In genomic region chr2:167845370-167845769, GRCm38 (mm10) we compare ENCODE assay signal across 20 mouse cellular contexts.
"Had no signal": no experiment of that assay in that cellular context is flagged by ENCODE, and none has a peak within 500 bp of the region (broad histone marks: within the 10 kb centered on the region; RNA-seq: fewer than 3 reads in every experiment).

No protein-coding gene starts in this region.

- ATAC-seq: forebrain, postnatal 0 days; hindbrain, postnatal 0 days; intestine, embryonic 16.5 days had no signal

- H3K4me1 ChIP-seq: hindbrain, embryonic 15.5 days had no signal

- H3K4me3 ChIP-seq: heart, embryonic 13.5 days; heart, embryonic 15.5 days; hindbrain, embryonic 13.5 days; hindbrain, embryonic 15.5 days; kidney, embryonic 15.5 days; limb, embryonic 10.5 days; limb, embryonic 12.5 days; liver, embryonic 13.5 days; liver, embryonic 15.5 days had no signal

- H3K36me3 ChIP-seq: heart, embryonic 13.5 days; heart, embryonic 15.5 days; hindbrain, embryonic 13.5 days; hindbrain, embryonic 15.5 days; kidney, embryonic 15.5 days; limb, embryonic 10.5 days; limb, embryonic 12.5 days; liver, embryonic 13.5 days; liver, embryonic 15.5 days had no signal

- H3K9ac ChIP-seq: forebrain, postnatal 0 days; heart, embryonic 13.5 days; heart, embryonic 15.5 days; hindbrain, embryonic 13.5 days; hindbrain, embryonic 15.5 days; kidney, embryonic 15.5 days; limb, embryonic 12.5 days; liver, embryonic 13.5 days; liver, embryonic 15.5 days had no signal

- H3K27me3 ChIP-seq: heart, embryonic 13.5 days; heart, embryonic 15.5 days; hindbrain, embryonic 15.5 days; kidney, embryonic 15.5 days; limb, embryonic 12.5 days; liver, embryonic 13.5 days had no signal

- H3K27ac ChIP-seq: heart, embryonic 13.5 days; hindbrain, embryonic 13.5 days; hindbrain, embryonic 15.5 days; hindbrain, postnatal 0 days; kidney, embryonic 15.5 days; kidney, postnatal 0 days; limb, embryonic 10.5 days; limb, embryonic 12.5 days; liver, embryonic 13.5 days; liver, embryonic 15.5 days had no signal

- H3K9me3 ChIP-seq: heart, embryonic 13.5 days; heart, embryonic 15.5 days; hindbrain, embryonic 13.5 days; hindbrain, embryonic 15.5 days; kidney, embryonic 15.5 days; limb, embryonic 10.5 days; limb, embryonic 12.5 days; liver, embryonic 13.5 days; liver, embryonic 15.5 days had no signal

- DNase-seq: forebrain, postnatal 0 days; gastrocnemius, postnatal 10 days; kidney, adult 2 months; kidney, postnatal 14 days; layer of hippocampus, adult 9-11 months; layer of hippocampus, postnatal 36 days; liver; liver, embryonic 13.5 days had no signal

- H3K4me2 ChIP-seq: heart, embryonic 11.5 days; heart, embryonic 13.5 days; heart, embryonic 15.5 days; hindbrain, embryonic 13.5 days; hindbrain, embryonic 15.5 days; kidney, embryonic 15.5 days; limb, embryonic 12.5 days; liver, embryonic 13.5 days; liver, embryonic 15.5 days had no signal
